Mouse (Mus musculus) midbrain, embryonic 11.5 days (tissue): Measurements from ENCODE around the gene Lmo3. TPM values are rescaled to one million over a fixed set of nuclear protein-coding genes. Genes with fewer than 3 reads are reported as not detected.

Experiments used
- ATAC-seq: fragments of 200-750 bp; cut with Nextera tagmentation; 2 replicates; pipeline ENCODE4 v1.8.0; 2017; ENCODE audit warnings: moderate TSS enrichment, moderate library complexity; ENCODE audit not compliant: low FRiP score
- DNase-seq: peaks from one replicate; pipeline ENCODE4 v3.0.0; 2015; ENCODE audit warnings: low spot score; ENCODE audit errors: missing footprints
- H3K27ac ChIP-seq: fragments of 300-500 bp; sonication (generic); 2 replicates; pipeline ENCODE4 v1.5.1; 2014; ENCODE audit warnings: low read depth, low read length
- H3K27me3 ChIP-seq: fragments of 300-500 bp; sonication (generic); 2 replicates; pipeline ENCODE4 v1.6.1; 2014; ENCODE audit warnings: mild to moderate bottlenecking, low read length, moderate library complexity, mixed read lengths; ENCODE audit not compliant: control insufficient read depth, insufficient read depth
- H3K36me3 ChIP-seq: fragments of 300-500 bp; sonication (generic); 2 replicates; pipeline ENCODE4 v1.6.1; 2014; ENCODE audit warnings: mild to moderate bottlenecking, low read length, moderate library complexity, mixed read lengths; ENCODE audit not compliant: control insufficient read depth, insufficient read depth
- H3K4me1 ChIP-seq: fragments of 300-500 bp; sonication (generic); 2 replicates; pipeline ENCODE4 v1.6.1; 2014; ENCODE audit warnings: low read length; ENCODE audit not compliant: control insufficient read depth, insufficient read depth
- H3K4me2 ChIP-seq: fragments of 300-500 bp; sonication (generic); 2 replicates; pipeline ENCODE4 v1.6.1; 2014; ENCODE audit warnings: mild to moderate bottlenecking, moderate library complexity
- H3K4me3 ChIP-seq: fragments of 300-500 bp; sonication (generic); 2 replicates; pipeline ENCODE4 v1.5.1; 2014; ENCODE audit warnings: low read depth, low read length
- H3K9ac ChIP-seq: fragments of 300-500 bp; sonication (generic); 2 replicates; pipeline ENCODE4 v1.6.1; 2014; ENCODE audit warnings: low read length
- H3K9me3 ChIP-seq: fragments of 300-500 bp; sonication (generic); 2 replicates; pipeline ENCODE4 v1.6.1; 2016; ENCODE audit warnings: low read length; ENCODE audit not compliant: control insufficient read depth
- WGBS: fragments of 180-500 bp; shearing (Covaris S2); extraction: QIAGEN DNeasy Blood & Tissue Kit; methylation state at CpG from one replicate; pipeline ENCODE4 v1.1.7; 2014; 5-methylcytosine and 5-hydroxymethylcytosine counted together
- polyA plus RNA-seq: library from polyadenylated mRNA; unstranded; fragments of >200 nt; fragmentation: Nextera tagmentation; extraction: Ambion mirVana; gene quantifications from 2 replicates; pipeline ENCODE4 v1.2.1, GENCODE M21; 2014

The Lmo3 gene
- polyA plus RNA-seq, 1 experiment from 2014 or later, result 48.6 TPM

GRCm38 (mm10) chr6:138427394-138427793 lies 154.4 kb downstream of the Lmo3 start:
- no peak overlapping the region for H3K9ac ChIP-seq
- H3K4me3 ChIP-seq, result no peak overlapping the region
- no peaks in the 10 kb centered on the region; the same call in 1 of the 2 replicates for H3K27me3 ChIP-seq
- no peaks in the 10 kb centered on the region for H3K4me1 ChIP-seq
- no peaks in the 10 kb centered on the region for H3K9me3 ChIP-seq
- H3K27ac ChIP-seq, result no peak overlapping the region
- DNase-seq, result no peak
- ATAC-seq, result no peak; the same call in 1 of the 2 replicates
- H3K36me3 ChIP-seq, result no peaks in the 10 kb centered on the region
- no peak overlapping the region for H3K4me2 ChIP-seq
- WGBS, result 34% methylated on average over 6 of the region's 6 CpGs

- H3K4me2 ChIP-seq, result no peak overlapping the region
- no peak for ATAC-seq
- H3K27me3 ChIP-seq, result no peaks in the 10 kb centered on the region; the same call in 1 of the 2 replicates
- H3K27ac ChIP-seq, result no peak overlapping the region
- no peaks in the 10 kb centered on the region for H3K9me3 ChIP-seq
- 37% methylated on average over 3 of the region's 3 CpGs for WGBS
- H3K9ac ChIP-seq, result no peak overlapping the region
- no peak overlapping the region for H3K4me3 ChIP-seq
- no peaks in the 10 kb centered on the region for H3K36me3 ChIP-seq
- no peak for DNase-seq
- H3K4me1 ChIP-seq, result peaks cover under 1% of the 10 kb centered on the region; the same call in 1 of the 2 replicates
These were observed 154.9 kb downstream of the Lmo3 start for GRCm38 (mm10) chr6:138426894-138427293.

GRCm38 (mm10) chr6:138424514-138425225 lies 157.1 kb downstream of the Lmo3 start:
- H3K36me3 ChIP-seq, result no peaks in the 10 kb centered on the region
- H3K27me3 ChIP-seq, result no peaks in the 10 kb centered on the region; the same call in 1 of the 2 replicates
- H3K4me1 ChIP-seq, result peaks cover 9% of the 10 kb centered on the region
- WGBS, result 63% methylated on average over 9 of the region's 9 CpGs
- H3K4me3 ChIP-seq, result peak overlapping the region; percentile 4; the same call in 1 of the 2 replicates
- no peak overlapping the region for H3K4me2 ChIP-seq
- ATAC-seq (no peak), DNase-seq (no peak)
- no peaks in the 10 kb centered on the region for H3K9me3 ChIP-seq
- no peak overlapping the region for H3K9ac ChIP-seq
- no peak overlapping the region for H3K27ac ChIP-seq

- peak overlapping the region; percentile 25; the same call in 1 of the 2 replicates for H3K27ac ChIP-seq
These were observed 159.0 kb downstream of the Lmo3 start for GRCm38 (mm10) chr6:138422671-138423321.

GRCm38 (mm10) chr6:138421931-138422531 lies 159.7 kb downstream of the Lmo3 start:
- Histone ChIP-seq H3K36me3 (no peaks in the 10 kb centered on the region), H3K4me3 (peak overlapping the region; percentile 47), H3K27me3 (no peaks in the 10 kb centered on the region; the same call in 1 of the 2 replicates), H3K9me3 (no peaks in the 10 kb centered on the region), H3K4me1 (peaks cover 14% of the 10 kb centered on the region), H3K4me2 (peak overlapping the region; percentile 72), H3K27ac (peak overlapping the region; percentile 25; the same call in 1 of the 2 replicates), H3K9ac (peak overlapping the region; percentile 57)
- ATAC-seq (peak; percentile 17; the same call in 1 of the 2 replicates), DNase-seq (peak; percentile 94)
- WGBS, result under 1% methylated on average over 24 of the region's 24 CpGs

More at GRCm38 (mm10) chr6:138422671-138423321, 159.0 kb downstream of the Lmo3 start:
- H3K4me2 ChIP-seq, result peak overlapping the region; percentile 72
- H3K27me3 ChIP-seq, result no peaks in the 10 kb centered on the region; the same call in 1 of the 2 replicates
- WGBS, result 1% methylated on average over 15 of the region's 16 CpGs
- peak overlapping the region; percentile 57 for H3K9ac ChIP-seq
- H3K4me3 ChIP-seq, result peak overlapping the region; percentile 47
- DNase-seq (peak; percentile 95), ATAC-seq (peak; percentile 36; the same call in 1 of the 2 replicates)
- H3K4me1 ChIP-seq, result peaks cover 14% of the 10 kb centered on the region
- no peaks in the 10 kb centered on the region for H3K9me3 ChIP-seq
- H3K36me3 ChIP-seq, result no peaks in the 10 kb centered on the region

- H3K9me3 ChIP-seq, result no peaks in the 10 kb centered on the region
- H3K27me3 ChIP-seq, result no peaks in the 10 kb centered on the region; the same call in 1 of the 2 replicates
- H3K9ac ChIP-seq, result peak overlapping the region; percentile 64
- H3K27ac ChIP-seq, result peak overlapping the region; percentile 76
- peaks cover 14% of the 10 kb centered on the region for H3K4me1 ChIP-seq
- peak; percentile 95 for DNase-seq
- 1% methylated on average over 14 of the region's 14 CpGs for WGBS
- H3K4me2 ChIP-seq, result peak overlapping the region; percentile 72
- no peaks in the 10 kb centered on the region for H3K36me3 ChIP-seq
- ATAC-seq, result peak; percentile 64
- peak overlapping the region; percentile 47 for H3K4me3 ChIP-seq
These were observed 160.6 kb downstream of the Lmo3 start for GRCm38 (mm10) chr6:138421191-138421613.

GRCm38 (mm10) chr6:138420536-138420891 lies 161.3 kb downstream of the Lmo3 start:
- peaks cover 14% of the 10 kb centered on the region for H3K4me1 ChIP-seq

GRCm38 (mm10) chr6:138419871-138420535 lies 161.8 kb downstream of the Lmo3 start:
- no peaks in the 10 kb centered on the region; the same call in 1 of the 2 replicates for H3K27me3 ChIP-seq
- H3K9ac ChIP-seq, result peak overlapping the region; percentile 64
- H3K27ac ChIP-seq, result peak overlapping the region; percentile 76
- peak overlapping the region; percentile 47 for H3K4me3 ChIP-seq
- ATAC-seq (peak; percentile 33; the same call in 1 of the 2 replicates), DNase-seq (no peak)
- 12% methylated on average over 8 of the region's 8 CpGs for WGBS
- H3K36me3 ChIP-seq, result no peaks in the 10 kb centered on the region
- peak overlapping the region; percentile 72 for H3K4me2 ChIP-seq
- peaks cover 14% of the 10 kb centered on the region for H3K4me1 ChIP-seq
- H3K9me3 ChIP-seq, result no peaks in the 10 kb centered on the region

More at GRCm38 (mm10) chr6:138420536-138420891, 161.3 kb downstream of the Lmo3 start:
- Histone ChIP-seq H3K9ac (peak overlapping the region; percentile 64), H3K4me3 (peak overlapping the region; percentile 47), H3K27ac (peak overlapping the region; percentile 76), H3K27me3 (no peaks in the 10 kb centered on the region; the same call in 1 of the 2 replicates), H3K36me3 (no peaks in the 10 kb centered on the region), H3K9me3 (no peaks in the 10 kb centered on the region), H3K4me2 (peak overlapping the region; percentile 72)
- ATAC-seq, result peak; percentile 57
- DNase-seq, result peak; percentile 93
- 1% methylated on average over 3 of the region's 3 CpGs for whole genome bisulfite sequencing
